Mouse (Mus musculus) E14TG2a.4 (cell line): ENCODE measurements at regions not wholly inside any gene's neighbourhood (a gene's known extent, or its start where the extent isn't known, plus 50 kb on each side); places are given as distances from the start of the nearest gene placed in this dataset.

Experiments used
- CTCF ChIP-seq: conservative IDR thresholded peaks from 2 replicates; pipeline ENCODE4 v1.5.1; 2014; ENCODE audit warnings: low read length
- NANOG ChIP-seq: IDR thresholded peaks from 2 replicates; pipeline ENCODE4 v1.6.1; 2014; ENCODE audit warnings: borderline replicate concordance, low read length, mixed read lengths
- POU5F1 ChIP-seq: IDR thresholded peaks from 2 replicates; pipeline ENCODE4 v1.6.1; 2014; ENCODE audit warnings: low read length, borderline replicate concordance

- no peak for TF ChIP-seq CTCF
- no peak for TF ChIP-seq NANOG
- TF ChIP-seq POU5F1 = no peak
Observed at GRCm38 (mm10) chr4:53931068-53931467, 105.2 kb downstream of the Tmem38b start.
